Mouse (Mus musculus) midbrain, embryonic 16.5 days (tissue): Measurements from ENCODE around the gene Il15. TPM values are rescaled to one million over a fixed set of nuclear protein-coding genes. Genes with fewer than 3 reads are reported as not detected.

Experiments used
- ATAC-seq: fragments of 200-750 bp; cut with Nextera tagmentation; 2 replicates; pipeline ENCODE4 v1.8.0; 2017; ENCODE audit warnings: moderate TSS enrichment
- H3K27ac ChIP-seq: fragments of 300-500 bp; sonication (generic); 2 replicates; pipeline ENCODE4 v1.5.1; 2014; ENCODE audit warnings: mild to moderate bottlenecking, low read length, mixed read lengths
- H3K27me3 ChIP-seq: fragments of 300-500 bp; sonication (generic); 2 replicates; pipeline ENCODE4 v1.6.1; 2014; ENCODE audit warnings: low read depth, low read length, mixed read lengths; ENCODE audit not compliant: control insufficient read depth, insufficient read depth
- H3K36me3 ChIP-seq: fragments of 300-500 bp; sonication (generic); 2 replicates; pipeline ENCODE4 v1.6.1; 2014; ENCODE audit warnings: mild to moderate bottlenecking, low read length, moderate library complexity, mixed read lengths; ENCODE audit not compliant: control insufficient read depth, insufficient read depth
- H3K4me1 ChIP-seq: fragments of 300-500 bp; sonication (generic); 2 replicates; pipeline ENCODE4 v1.6.1; 2014; ENCODE audit warnings: mild to moderate bottlenecking, low read length, mixed read lengths; ENCODE audit not compliant: control insufficient read depth, insufficient read depth
- H3K4me2 ChIP-seq: fragments of 300-500 bp; sonication (generic); 2 replicates; pipeline ENCODE4 v1.6.1; 2014; ENCODE audit warnings: mild to moderate bottlenecking, low read length, mixed read lengths
- H3K4me3 ChIP-seq: fragments of 300-500 bp; sonication (generic); 2 replicates; pipeline ENCODE4 v1.5.1; 2014; ENCODE audit warnings: low read depth, mild to moderate bottlenecking, low read length, moderate library complexity, mixed read lengths
- H3K9ac ChIP-seq: fragments of 300-500 bp; sonication (generic); 2 replicates; pipeline ENCODE4 v1.6.1; 2014; ENCODE audit warnings: low read depth, low read length, mixed read lengths
- H3K9me3 ChIP-seq: fragments of 300-500 bp; sonication (generic); replicated peaks from 2 replicates; pipeline ENCODE4 v1.6.1; 2014; ENCODE audit warnings: mild to moderate bottlenecking, low read length, mixed read lengths; ENCODE audit not compliant: control insufficient read depth, poor library complexity, severe bottlenecking
- WGBS: fragments of 180-500 bp; shearing (Covaris S2); extraction: QIAGEN DNeasy Blood & Tissue Kit; methylation state at CpG from one replicate; pipeline ENCODE4 v1.1.7; 2014; 5-methylcytosine and 5-hydroxymethylcytosine counted together
- polyA plus RNA-seq: library from polyadenylated mRNA; unstranded; fragments of >200 nt; fragmentation: Nextera tagmentation; extraction: Ambion mirVana; gene quantifications from 2 replicates; pipeline ENCODE4 v1.2.1, GENCODE M21; 2015

The Il15 gene
- 1.1 TPM in 2 replicates for polyA plus RNA-seq

DNA sequence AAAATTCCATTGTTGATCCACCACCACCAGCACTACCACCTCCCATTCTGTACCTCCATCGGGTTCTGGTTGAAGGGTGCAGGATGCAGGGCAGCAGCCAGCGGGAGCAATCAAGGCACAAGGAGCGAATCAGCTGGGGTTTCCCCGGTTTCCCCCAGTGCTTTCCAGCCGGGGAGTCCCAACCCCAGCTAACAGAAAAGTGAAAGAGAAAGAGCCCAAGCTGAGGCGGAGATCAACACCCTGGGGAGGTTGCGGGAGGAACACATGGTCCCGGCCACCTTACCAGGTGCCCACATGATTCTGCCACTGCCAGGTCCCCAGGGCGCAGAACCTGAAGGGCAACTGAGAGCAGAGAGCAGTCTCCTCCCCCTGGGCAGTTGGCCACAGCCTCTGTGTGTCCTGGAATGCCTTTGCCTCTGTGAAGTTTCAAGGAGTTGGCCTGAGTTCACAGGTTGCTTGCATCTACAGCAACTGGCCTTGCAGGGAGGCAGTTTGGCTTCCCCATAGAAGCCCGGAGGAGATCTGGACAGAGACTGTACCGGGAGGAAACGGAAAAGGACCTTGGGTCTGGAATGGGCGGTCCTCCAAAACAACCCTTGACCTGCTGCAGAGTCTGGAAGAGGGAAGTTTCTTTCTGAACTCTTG, at the start of gene Il15:
TSS of gene Il15 (minus strand) at position 537 of the 645 bp plus-strand sequence.
- peak within 1 kb of the TSS; percentile 34; the same call in 1 of the 2 replicates for H3K9ac ChIP-seq

DNA sequence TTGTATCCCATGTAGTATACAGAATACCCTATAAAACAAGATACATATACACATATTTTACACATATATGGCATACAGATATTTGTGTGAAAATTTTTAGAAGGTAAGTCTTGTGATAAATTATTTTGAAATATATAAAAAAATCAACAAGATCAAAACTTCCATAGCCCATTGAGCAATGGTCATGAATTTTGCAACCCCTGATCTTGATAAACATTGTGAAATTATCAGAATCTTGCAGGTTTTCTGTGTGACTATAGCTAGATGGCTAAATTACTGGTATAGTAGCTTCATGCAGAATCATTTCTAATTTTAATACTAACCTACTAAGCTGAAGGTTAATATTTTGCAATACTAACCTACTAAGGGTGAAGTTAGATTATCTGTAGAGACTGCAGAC, 41.9 kb upstream of the Il15 start:
- ATAC-seq = no peak
- Histone ChIP-seq H3K4me1 (no peaks in the 10 kb centered on the region), H3K9ac (no peak overlapping the region), H3K4me2 (no peak overlapping the region), H3K4me3 (no peak overlapping the region), H3K27me3 (no peaks in the 10 kb centered on the region), H3K36me3 (no peaks in the 10 kb centered on the region), H3K27ac (no peak overlapping the region), H3K9me3 (no peaks in the 10 kb centered on the region)

More for the DNA sequence above, at the start of gene Il15:
- no peaks in the 10 kb centered on the region for H3K9me3 ChIP-seq
- ATAC-seq = peak; percentile 25; the same call in 1 of the 2 replicates
- H3K4me3 ChIP-seq = peak within 1 kb of the TSS; percentile 28
- peaks cover 6% of the 10 kb centered on the region; the same call in 1 of the 2 replicates for H3K27me3 ChIP-seq
- peak within 1 kb of the TSS; percentile 61 for H3K4me2 ChIP-seq
- no peaks in the 10 kb centered on the region for H3K36me3 ChIP-seq
- no peak within 1 kb of the TSS for H3K27ac ChIP-seq
- H3K4me1 ChIP-seq = peaks cover 9% of the 10 kb centered on the region
- 17% methylated on average over 13 of the region's 13 CpGs for WGBS

DNA sequence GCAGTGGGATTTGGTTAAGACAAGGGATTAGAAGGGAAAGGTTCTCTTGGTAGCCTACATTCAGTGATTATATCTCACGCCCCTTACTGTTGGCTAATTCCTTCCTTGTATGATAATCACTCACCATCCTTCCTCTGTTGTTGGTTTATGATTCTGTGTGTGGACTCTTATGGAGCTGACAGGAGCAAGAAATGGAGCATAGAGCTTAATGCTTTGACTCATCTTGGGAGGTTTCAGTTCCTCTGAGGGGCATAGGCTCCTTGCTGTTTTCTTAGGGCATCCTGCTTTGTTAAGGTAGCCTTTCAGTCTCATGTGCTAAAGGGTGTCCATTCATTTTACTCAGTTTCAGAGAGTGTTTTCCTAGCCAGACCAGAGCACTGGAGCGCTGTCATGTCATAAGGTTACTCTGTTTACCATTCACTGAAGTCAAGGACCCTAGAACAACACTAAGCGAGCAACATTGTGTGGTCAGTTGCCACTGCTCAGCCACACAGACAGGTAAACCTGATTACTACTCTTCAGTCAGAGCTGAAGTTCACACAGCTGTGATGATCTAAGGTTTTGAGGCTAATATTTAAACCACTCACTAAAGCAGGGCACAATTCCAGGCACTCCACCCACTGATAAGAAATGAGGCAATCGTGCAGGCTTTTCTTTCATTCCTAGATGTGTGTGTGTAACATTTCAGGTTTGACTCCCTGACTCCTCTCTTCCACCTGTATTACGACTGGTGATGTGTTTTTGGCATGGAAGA, 13.7 kb upstream of the Il15 start:
- no peaks in the 10 kb centered on the region for H3K27me3 ChIP-seq
- H3K27ac ChIP-seq = no peak overlapping the region
- H3K4me2 ChIP-seq = no peak overlapping the region
- H3K9ac ChIP-seq = no peak overlapping the region
- H3K4me3 ChIP-seq = no peak overlapping the region
- no peaks in the 10 kb centered on the region for H3K9me3 ChIP-seq
- 81% methylated on average over 5 of the region's 5 CpGs for WGBS
- no peak for ATAC-seq
- no peaks in the 10 kb centered on the region for H3K36me3 ChIP-seq
- H3K4me1 ChIP-seq = no peaks in the 10 kb centered on the region

DNA sequence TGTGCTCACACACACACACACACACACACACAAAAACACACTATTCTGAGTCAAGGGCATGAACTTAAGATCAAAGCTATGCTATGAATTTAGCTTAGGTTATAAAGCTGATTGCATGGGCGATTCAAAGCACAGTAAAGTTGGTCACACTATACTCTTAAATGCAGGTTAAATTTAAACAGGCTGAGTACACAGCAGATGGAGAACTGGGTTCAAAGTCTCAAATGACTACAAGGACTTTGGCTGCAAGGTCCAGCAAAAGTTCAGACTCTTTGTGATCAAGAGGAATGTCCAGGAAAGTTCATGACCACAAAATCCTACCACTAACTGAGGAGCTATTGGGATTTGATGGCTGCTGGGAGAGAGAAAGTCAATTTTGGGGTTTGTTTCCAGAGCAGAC, 12.5 kb upstream of the Il15 start:
- no peaks in the 10 kb centered on the region for H3K4me1 ChIP-seq
- H3K9ac ChIP-seq = no peak overlapping the region
- H3K9me3 ChIP-seq = no peaks in the 10 kb centered on the region
- no peak overlapping the region for H3K4me3 ChIP-seq
- no peak overlapping the region for H3K27ac ChIP-seq
- 95% methylated on average over 1 of the region's 1 CpGs for WGBS
- no peaks in the 10 kb centered on the region for H3K36me3 ChIP-seq
- no peak overlapping the region for H3K4me2 ChIP-seq
- no peak for ATAC-seq
- no peaks in the 10 kb centered on the region for H3K27me3 ChIP-seq

DNA sequence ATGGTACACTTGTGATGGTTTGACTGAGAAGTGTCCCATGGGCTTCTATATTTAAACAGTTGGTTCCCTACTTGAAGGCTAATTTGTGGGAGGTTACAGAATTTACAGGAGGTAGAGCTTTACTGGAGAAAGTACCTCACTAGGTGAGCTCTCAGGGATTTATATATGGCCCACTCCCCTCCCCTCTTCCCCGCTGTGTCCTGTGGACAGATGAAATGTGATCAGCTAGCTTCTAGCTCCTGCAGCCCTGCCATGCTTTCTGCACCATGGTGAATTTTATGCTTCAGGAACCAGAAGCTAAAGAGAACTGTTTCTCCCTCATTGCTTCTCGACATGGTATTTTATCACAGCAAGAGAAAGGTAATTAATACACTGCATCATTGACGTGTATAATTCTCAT, 7.1 kb upstream of the Il15 start:
- Histone ChIP-seq H3K9me3 (no peaks in the 10 kb centered on the region), H3K36me3 (no peaks in the 10 kb centered on the region), H3K4me3 (no peak overlapping the region), H3K27ac (no peak overlapping the region), H3K4me1 (no peaks in the 10 kb centered on the region), H3K4me2 (no peak overlapping the region), H3K27me3 (no peaks in the 10 kb centered on the region), H3K9ac (no peak overlapping the region)
- 49% methylated on average over 3 of the region's 3 CpGs for WGBS
- no peak for ATAC-seq

DNA sequence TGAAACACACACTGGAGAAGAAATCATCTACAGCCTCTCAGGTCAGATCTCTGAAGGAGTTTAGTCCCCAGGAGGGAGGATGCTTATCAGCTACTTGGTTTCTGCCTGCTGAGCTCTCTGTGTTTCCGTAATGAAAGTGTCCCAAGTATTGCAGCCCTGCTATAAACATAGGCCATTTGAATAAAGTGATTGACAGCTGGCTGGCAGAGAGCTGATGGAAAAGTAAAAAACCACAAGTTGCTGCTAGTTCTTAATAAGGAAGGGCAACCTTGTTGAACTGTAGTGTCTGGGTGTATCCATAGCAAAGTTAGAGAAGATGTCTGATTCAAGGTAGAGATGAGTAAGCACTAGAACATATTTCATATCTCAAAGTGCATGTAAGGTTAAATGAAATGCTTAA, 4.0 kb upstream of the Il15 start:
- no peak overlapping the region for H3K4me2 ChIP-seq
- H3K27me3 ChIP-seq = peaks cover 6% of the 10 kb centered on the region; the same call in 1 of the 2 replicates
- WGBS = 58% methylated on average over 1 of the region's 1 CpGs
- no peak overlapping the region for H3K4me3 ChIP-seq
- H3K9me3 ChIP-seq = no peaks in the 10 kb centered on the region
- ATAC-seq = no peak
- no peak overlapping the region for H3K27ac ChIP-seq
- no peaks in the 10 kb centered on the region for H3K36me3 ChIP-seq
- no peak overlapping the region for H3K9ac ChIP-seq
- H3K4me1 ChIP-seq = peaks cover 7% of the 10 kb centered on the region

DNA sequence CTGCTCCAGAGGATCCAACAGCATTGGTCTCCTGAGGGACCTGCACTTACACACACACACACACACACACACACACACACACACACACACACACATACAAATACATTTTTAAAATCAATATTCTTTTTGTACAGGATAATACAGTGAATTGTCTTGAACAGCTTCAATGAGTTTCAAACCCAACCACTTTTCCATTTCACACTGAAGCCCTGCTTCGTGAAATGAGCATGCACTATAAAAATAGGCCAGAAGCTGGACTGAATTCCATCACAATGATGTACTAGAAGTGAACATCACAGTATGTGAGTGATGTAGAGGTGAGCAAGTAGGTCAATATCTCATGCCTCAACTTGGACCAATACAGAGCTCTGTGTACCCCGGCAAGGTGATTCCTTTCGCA, 1.0 kb upstream of the Il15 start:
- ATAC-seq = no peak
- peaks cover 9% of the 10 kb centered on the region for H3K4me1 ChIP-seq
- H3K36me3 ChIP-seq = no peaks in the 10 kb centered on the region
- no peaks in the 10 kb centered on the region for H3K9me3 ChIP-seq
- 94% methylated on average over 3 of the region's 3 CpGs for WGBS
- no peak overlapping the region for H3K4me2 ChIP-seq
- no peak overlapping the region for H3K4me3 ChIP-seq
- peaks cover 6% of the 10 kb centered on the region; the same call in 1 of the 2 replicates for H3K27me3 ChIP-seq
- no peak overlapping the region for H3K27ac ChIP-seq
- no peak overlapping the region for H3K9ac ChIP-seq

DNA sequence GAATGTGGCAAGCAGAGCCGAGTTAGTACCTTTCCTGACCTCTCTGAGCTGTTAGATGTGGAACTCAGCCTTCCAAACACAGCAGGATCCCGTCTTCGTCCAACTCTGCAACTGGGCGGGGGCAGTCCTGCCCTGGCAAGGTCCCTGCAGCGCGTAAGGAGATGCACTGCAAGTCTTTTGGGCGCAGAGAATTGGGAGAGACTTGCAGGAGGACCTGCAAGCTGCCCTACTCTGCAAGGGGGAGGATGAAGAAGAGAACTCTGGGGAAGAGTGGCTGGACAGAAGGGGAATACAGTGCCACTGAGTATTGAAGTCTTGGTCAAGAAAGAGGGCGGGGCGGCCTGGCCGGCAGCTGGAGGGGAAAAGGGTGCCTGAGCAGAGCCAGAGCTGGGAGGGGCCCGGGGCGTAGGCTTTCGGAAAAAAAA, 749 bp downstream of the Il15 start:
- H3K4me1 ChIP-seq = peaks cover 9% of the 10 kb centered on the region
- peaks cover 6% of the 10 kb centered on the region; the same call in 1 of the 2 replicates for H3K27me3 ChIP-seq
- peak overlapping the region; percentile 61 for H3K4me2 ChIP-seq
- ATAC-seq = peak; percentile 51; the same call in 1 of the 2 replicates
- no peak overlapping the region for H3K27ac ChIP-seq
- no peaks in the 10 kb centered on the region for H3K9me3 ChIP-seq
- H3K36me3 ChIP-seq = no peaks in the 10 kb centered on the region
- WGBS = 2% methylated on average over 13 of the region's 13 CpGs
- 0 out of 2 replicates have a peak overlapping the region, but pooled peaks have one; percentile 3 for H3K9ac ChIP-seq
- peak overlapping the region; percentile 28 for H3K4me3 ChIP-seq

DNA sequence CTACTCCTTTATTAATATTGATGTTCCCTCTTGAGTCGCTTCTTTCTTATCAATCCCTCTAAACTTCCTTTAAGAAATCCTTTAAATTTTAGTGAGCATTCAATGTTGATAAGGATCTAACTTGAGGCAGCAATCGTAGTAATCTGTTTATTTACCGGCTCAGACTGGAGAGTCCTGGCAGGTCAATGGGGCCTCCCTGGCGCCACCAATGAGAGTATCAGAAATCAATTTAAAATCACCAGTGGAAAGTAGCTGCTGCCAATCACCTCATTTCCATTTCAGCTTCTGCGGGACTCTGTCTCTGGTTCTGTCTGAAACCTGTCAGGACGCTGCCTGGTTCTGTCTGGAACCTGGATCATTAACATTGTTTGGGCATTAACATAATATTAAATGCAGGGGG, 1.5 kb downstream of the Il15 start:
- peaks cover 9% of the 10 kb centered on the region for H3K4me1 ChIP-seq
- H3K27me3 ChIP-seq = peaks cover 6% of the 10 kb centered on the region; the same call in 1 of the 2 replicates
- H3K4me3 ChIP-seq = no peak overlapping the region
- H3K9ac ChIP-seq = no peak overlapping the region
- no peak for ATAC-seq
- no peak overlapping the region for H3K27ac ChIP-seq
- peak overlapping the region; percentile 61 for H3K4me2 ChIP-seq
- H3K36me3 ChIP-seq = no peaks in the 10 kb centered on the region
- 27% methylated on average over 6 of the region's 6 CpGs for WGBS
- no peaks in the 10 kb centered on the region for H3K9me3 ChIP-seq
